Mouse (Mus musculus) sigmoid colon, adult 10 weeks (tissue): ENCODE data around the gene Cd300lb. TPM values are rescaled to one million over a fixed set of nuclear protein-coding genes. Genes with fewer than 3 reads are reported as not detected.

ENCODE experiments used
- polyA plus RNA-seq: library from polyadenylated mRNA; stranded (reverse); fragments of 350-450 nt; fragmentation: Illumina TruSeq; extraction: RNeasy Lipid Tissue Mini Kit (QIAGEN cat#74804); gene quantifications from one replicate; pipeline ENCODE4 v1.2.3, GENCODE M21; 2014; ENCODE audit warnings: low read depth, low replicate concordance

The Cd300lb gene
- polyA plus RNA-seq = 0.73 TPM

DNA sequence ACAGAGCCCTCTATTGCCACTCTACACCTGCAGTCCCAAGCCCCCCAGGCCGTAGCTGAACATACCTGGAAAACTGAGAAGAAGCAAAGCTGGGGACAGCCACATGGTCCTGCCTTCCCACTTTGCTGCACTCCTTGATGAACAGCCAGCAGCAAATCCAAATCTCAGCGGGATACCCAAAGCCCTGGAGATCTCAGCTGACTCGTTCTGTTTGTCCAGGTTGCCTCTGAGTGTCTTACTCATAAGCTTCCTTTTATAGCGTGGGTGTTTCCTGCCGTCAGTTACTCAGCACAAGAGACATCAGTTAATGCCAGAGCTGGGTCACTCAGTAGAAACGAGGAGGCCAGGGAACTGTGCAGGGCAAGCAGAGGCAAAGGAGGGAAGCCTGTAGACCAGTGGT lies at the start of gene Cd300lb:
Gene Cd300lb (minus strand): TSS at position 243 of the 400 bp plus-strand sequence.

DNA sequence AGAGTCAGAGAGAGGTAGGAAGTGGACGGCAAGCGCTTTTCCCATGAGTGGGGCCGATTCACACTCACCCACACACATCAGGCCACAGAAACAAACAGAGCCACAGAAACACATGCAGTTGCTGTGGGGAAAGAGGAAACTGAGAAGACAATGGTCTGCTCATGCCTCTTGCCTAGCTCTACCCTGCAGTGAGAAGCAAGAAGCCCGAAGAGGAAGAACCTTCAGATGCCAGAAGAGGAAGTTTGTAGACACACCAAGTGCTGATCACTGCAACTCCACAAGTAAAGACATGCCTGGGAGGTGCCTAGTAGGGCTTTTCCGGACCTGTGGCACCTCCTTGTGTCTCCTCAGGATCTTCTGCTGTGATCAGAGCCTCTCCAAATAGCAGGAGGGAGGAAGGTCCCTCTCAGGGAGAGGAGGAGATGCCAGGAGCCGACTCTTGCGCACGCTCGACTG lies 34.6 kb upstream of the Cd300lb start, which contains the start of gene Cd300c:
Gene Cd300c (minus strand): TSS at position 406 of the 456 bp plus-strand sequence.

DNA sequence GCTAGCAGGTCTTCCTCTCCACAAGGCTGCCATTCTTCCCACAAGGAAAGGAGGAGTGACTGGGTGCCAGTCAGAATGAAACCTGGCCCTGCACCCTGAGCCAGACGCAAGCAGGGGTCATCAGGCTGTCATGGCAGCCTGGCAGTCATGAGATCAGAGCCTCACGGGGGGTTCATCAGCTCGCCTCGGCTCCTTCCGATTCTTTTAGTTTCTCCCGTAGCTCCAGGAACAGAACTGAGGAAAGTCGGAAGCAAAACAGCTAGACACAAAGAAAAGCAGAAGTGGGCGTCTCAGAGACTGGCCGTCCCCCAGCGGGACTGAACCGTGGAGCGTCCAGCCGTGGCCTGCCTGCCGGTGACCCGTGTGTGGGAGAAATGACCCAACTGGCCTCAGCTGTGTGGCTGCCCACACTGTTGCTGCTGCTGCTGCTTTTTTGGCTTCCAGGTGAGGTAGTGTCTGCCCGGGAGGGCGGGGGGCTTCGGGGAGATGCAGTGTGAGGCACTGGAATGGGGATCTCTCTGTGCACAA lies 44.1 kb downstream of the Cd300lb start, which contains the start of gene Cd300a:
Gene Cd300a (plus strand): TSS at position 51 of the 528 bp plus-strand sequence.

Other genes starting within 250 kb of the Cd300lb start
- not detected for gene Dnaic2, start 207.0 kb downstream of the Cd300lb start, polyA plus RNA-seq
- not detected for gene Kif19a, start 169.0 kb downstream of the Cd300lb start, polyA plus RNA-seq
- gene Btbd17, start 138.4 kb downstream of the Cd300lb start, polyA plus RNA-seq = not detected
- not detected for gene Gpr142, start 135.5 kb downstream of the Cd300lb start, polyA plus RNA-seq
- 0.22 TPM for gene Gprc5c, start 83.2 kb downstream of the Cd300lb start, polyA plus RNA-seq
- gene Cd300a, start 44.3 kb downstream of the Cd300lb start, polyA plus RNA-seq = 0.76 TPM
- not detected for gene Cd300c, start 34.8 kb upstream of the Cd300lb start, polyA plus RNA-seq
- 2.2 TPM for gene Cd300ld, start 55.5 kb upstream of the Cd300lb start, polyA plus RNA-seq
- gene Cd300c2, start 67.5 kb upstream of the Cd300lb start, polyA plus RNA-seq = 0.82 TPM
- gene Cd300ld2, start 81.8 kb upstream of the Cd300lb start, polyA plus RNA-seq = not detected
- gene Cd300ld4, start 92.6 kb upstream of the Cd300lb start, polyA plus RNA-seq = not detected
- 1.5 TPM for gene Cd300ld5, start 103.4 kb upstream of the Cd300lb start, polyA plus RNA-seq
- gene Cd300ld3, start 114.0 kb upstream of the Cd300lb start, polyA plus RNA-seq = 1.5 TPM
- gene Cd300e, start 127.8 kb upstream of the Cd300lb start, polyA plus RNA-seq = 2.1 TPM
- gene Rab37, start 157.0 kb upstream of the Cd300lb start, polyA plus RNA-seq = 2.7 TPM
- 1.5 TPM for gene Cd300lf, start 199.6 kb upstream of the Cd300lb start, polyA plus RNA-seq
- gene Slc9a3r1, start 229.0 kb upstream of the Cd300lb start, polyA plus RNA-seq = 29.7 TPM